26 mouse cellular contexts compared by ENCODE assay signal in genomic region chr15:95892929-95893328, GRCm38 (mm10).
DNase-seq lines count a peak whose midpoint lies in the region; ATAC-seq and TF ChIP-seq lines count a peak whose summit lies in the region.
"Had no signal": no experiment of that assay in that cellular context is flagged by ENCODE, and none has a peak within 500 bp of the region (broad histone marks: within the 10 kb centered on the region; RNA-seq: fewer than 3 reads in every experiment).

No protein-coding gene starts in this region.

- H3K4me2 ChIP-seq in forebrain, embryonic 16.5 days (ENCODE audit: low read length) = no peak overlapping the region
- H3K4me2 ChIP-seq in forebrain, embryonic 12.5 days = no peak overlapping the region
- H3K4me2 ChIP-seq in hindbrain, postnatal 0 days (ENCODE audit: low read depth, low read length) = no peak overlapping the region
- H3K4me2 ChIP-seq: heart, embryonic 13.5 days; hindbrain, embryonic 12.5 days; hindbrain, embryonic 15.5 days; intestine, embryonic 15.5 days had no signal

- DNase-seq in thymus, postnatal 25 days = peak; percentile 18
- DNase-seq in thymus, adult 2 months = no peak
- no peak for DNase-seq in right cerebral cortex, postnatal 10 days (ENCODE audit: low spot score in 2 of 2)
- no peak for DNase-seq in hindbrain, postnatal 0 days (ENCODE audit: low spot score)
- DNase-seq: adrenal gland, postnatal 10 days; B cell, adult 2 months; cerebellum, adult 11-12 months; cerebellum, adult 8-10 months; cerebellum, postnatal 10 days; cerebellum, postnatal 36 days; gastrocnemius, postnatal 25 days; heart, adult 18-20 months; heart, postnatal 14 days; heart, postnatal 4 days had no signal

- no peaks in the 10 kb centered on the region; the same call in 1 of the 2 replicates for H3K9me3 ChIP-seq in forebrain, embryonic 16.5 days (ENCODE audit: control insufficient read depth, low read length)
- H3K9me3 ChIP-seq in forebrain, embryonic 12.5 days = no peaks in the 10 kb centered on the region
- no peaks in the 10 kb centered on the region for H3K9me3 ChIP-seq in hindbrain, postnatal 0 days (ENCODE audit: low read length)
- H3K9me3 ChIP-seq: forebrain, embryonic 10.5 days; hindbrain, embryonic 12.5 days; hindbrain, embryonic 15.5 days; intestine, embryonic 15.5 days had no signal

- peaks cover 5% of the 10 kb centered on the region; the same call in 1 of the 2 replicates for H3K4me1 ChIP-seq in forebrain, embryonic 16.5 days (replicated peaks; ENCODE audit: control insufficient read depth, insufficient read depth, low read length)
- H3K4me1 ChIP-seq in forebrain, embryonic 12.5 days = peaks cover 5% of the 10 kb centered on the region
- H3K4me1 ChIP-seq in thymus, adult 2 months (replicated peaks; ENCODE audit: control insufficient read depth, insufficient read depth, low read length) = peaks cover 9% of the 10 kb centered on the region; the same call in 1 of the 2 replicates
- no peaks in the 10 kb centered on the region for H3K4me1 ChIP-seq in hindbrain, postnatal 0 days (ENCODE audit: insufficient read depth, low read length)
- H3K4me1 ChIP-seq: intestine, embryonic 15.5 days had no signal

- no peak overlapping the region for H3K9ac ChIP-seq in forebrain, embryonic 16.5 days (replicated peaks; ENCODE audit: low read depth, low read length)
- H3K9ac ChIP-seq in forebrain, embryonic 12.5 days = no peak overlapping the region
- no peak overlapping the region for H3K9ac ChIP-seq in hindbrain, postnatal 0 days (replicated peaks; ENCODE audit: low read length)
- H3K9ac ChIP-seq: heart, embryonic 13.5 days; hindbrain, embryonic 12.5 days; hindbrain, embryonic 15.5 days; intestine, embryonic 15.5 days had no signal

- H3K4me3 ChIP-seq in forebrain, embryonic 16.5 days (replicated peaks; ENCODE audit: low read length) = no peak overlapping the region
- no peak overlapping the region for H3K4me3 ChIP-seq in forebrain, embryonic 12.5 days (replicated peaks)
- no peak overlapping the region for H3K4me3 ChIP-seq in thymus, adult 2 months (ENCODE audit: control insufficient read depth, insufficient read depth, low read length)
- no peak overlapping the region for H3K4me3 ChIP-seq in hindbrain, postnatal 0 days (ENCODE audit: low read length)
- H3K4me3 ChIP-seq: forebrain, embryonic 10.5 days; heart, embryonic 13.5 days; hindbrain, embryonic 12.5 days; hindbrain, embryonic 15.5 days; intestine, embryonic 15.5 days had no signal

- no peaks in the 10 kb centered on the region for H3K36me3 ChIP-seq in forebrain, embryonic 16.5 days (ENCODE audit: control insufficient read depth, insufficient read depth)
- peaks cover 13% of the 10 kb centered on the region; the same call in 1 of the 2 replicates for H3K36me3 ChIP-seq in forebrain, embryonic 12.5 days (replicated peaks)
- peaks cover 35% of the 10 kb centered on the region for H3K36me3 ChIP-seq in thymus, adult 2 months (ENCODE audit: control insufficient read depth, insufficient read depth, low read length)
- 0 out of 2 replicates have a peak, but pooled peaks cover 6% of the 10 kb centered on the region for H3K36me3 ChIP-seq in hindbrain, postnatal 0 days (ENCODE audit: insufficient read depth, low read length)
- H3K36me3 ChIP-seq: G1E; hindbrain, embryonic 15.5 days had no signal

- no peaks in the 10 kb centered on the region for H3K27me3 ChIP-seq in forebrain, embryonic 16.5 days (replicated peaks; ENCODE audit: control insufficient read depth, insufficient read depth, low read length)
- H3K27me3 ChIP-seq in forebrain, embryonic 12.5 days = no peaks in the 10 kb centered on the region
- no peaks in the 10 kb centered on the region for H3K27me3 ChIP-seq in thymus, adult 2 months (ENCODE audit: control insufficient read depth, insufficient read depth, low read length)
- H3K27me3 ChIP-seq in hindbrain, postnatal 0 days (ENCODE audit: insufficient read depth, low read length) = no peaks in the 10 kb centered on the region
- H3K27me3 ChIP-seq: CH12.LX; heart, embryonic 13.5 days; hindbrain, embryonic 12.5 days; hindbrain, embryonic 15.5 days; intestine, embryonic 15.5 days; Patski had no signal

- TF ChIP-seq POLR2A in thymus, adult 2 months (IDR thresholded peaks at IDR 0.05; ENCODE audit: control insufficient read depth, extremely low read depth, insufficient read depth, low read length, poor library complexity) = no peak

- H3K27ac ChIP-seq in forebrain, embryonic 16.5 days (ENCODE audit: low read length) = no peak overlapping the region
- H3K27ac ChIP-seq in forebrain, embryonic 12.5 days = no peak overlapping the region
- no peak overlapping the region for H3K27ac ChIP-seq in thymus, adult 2 months (ENCODE audit: control insufficient read depth, insufficient read depth, low read length)
- no peak overlapping the region for H3K27ac ChIP-seq in hindbrain, postnatal 0 days
- H3K27ac ChIP-seq: forebrain, embryonic 10.5 days; heart, embryonic 13.5 days; hindbrain, embryonic 12.5 days; hindbrain, embryonic 15.5 days; intestine, embryonic 15.5 days had no signal

- TF ChIP-seq CTCF in thymus, adult 2 months (IDR thresholded peaks at IDR 0.05; ENCODE audit: borderline replicate concordance, control insufficient read depth, extremely low read depth, insufficient read depth, low read length, poor library complexity) = no peak
- no peak for TF ChIP-seq CTCF in hindbrain, postnatal 0 days (IDR thresholded peaks at IDR 0.05; ENCODE audit: low read depth)

- 65% methylated on average over 10 of the region's 10 CpGs for WGBS in forebrain, embryonic 16.5 days
- 73% methylated on average over 10 of the region's 10 CpGs for WGBS in forebrain, embryonic 12.5 days
- WGBS in thymus, adult 2 months = 48% methylated on average over 10 of the region's 10 CpGs
- WGBS in hindbrain, postnatal 0 days = 74% methylated on average over 10 of the region's 10 CpGs

- ATAC-seq in forebrain, embryonic 16.5 days = peak; percentile 50; the same call in 1 of the 2 replicates
- ATAC-seq in forebrain, embryonic 12.5 days (ENCODE audit: low FRiP score) = no peak
- ATAC-seq in hematopoietic stem cell, adult 5-6 weeks (replicated peaks in 1 of 2; ENCODE audit: insufficient read depth in 1 of 2, low FRiP score in 2 of 2, low TSS enrichment in 1 of 2, low read depth in 1 of 2, poor library complexity in 2 of 2, severe bottlenecking in 2 of 2) = peak; percentile 63 to 81; a peak in 3 of 4 replicates
- ATAC-seq in hindbrain, postnatal 0 days = no peak
- ATAC-seq: forebrain, embryonic 14.5 days; intestine, embryonic 15.5 days; Patski had no signal

Comparison
In these comparisons a context has a peak if more than half of its experiments do, and no peak if none do; other contexts are left out.
1. ATAC-seq: peak in forebrain, embryonic 16.5 days (single experiment) and hematopoietic stem cell, adult 5-6 weeks (2 of 2); none in forebrain, embryonic 12.5 days (single experiment) and hindbrain, postnatal 0 days (single experiment).